Mouse (Mus musculus): ENCODE data around the gene Rdh8. TPM values are rescaled to one million over a fixed set of nuclear protein-coding genes. Genes with fewer than 3 reads are reported as not detected.

Rdh8 gene
- not detected in 2 replicates for polyA plus RNA-seq (2016; fragmentation: Nextera tagmentation; extraction: Ambion mirVana)

DNA sequence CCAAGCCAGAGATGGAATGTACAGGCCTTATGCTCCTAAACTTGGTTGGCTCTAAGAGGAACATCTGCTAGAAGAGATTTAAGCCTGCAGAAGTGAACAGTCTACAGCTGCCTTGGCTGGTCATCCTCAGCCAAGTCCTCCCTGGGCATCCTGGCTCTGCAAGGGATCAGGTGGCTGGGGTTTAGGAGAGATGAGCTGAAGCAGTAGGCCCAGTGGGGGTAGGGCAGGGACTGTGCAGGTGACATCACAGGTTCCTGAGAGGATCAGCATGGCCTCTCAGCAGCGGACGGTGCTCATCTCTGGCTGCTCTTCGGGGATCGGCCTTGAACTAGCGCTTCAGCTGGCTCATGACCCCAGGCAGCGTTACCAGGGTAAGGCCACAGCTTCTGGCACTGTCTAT, at the start of gene Rdh8:
Gene Rdh8, plus strand, starts transcription at position 268 of the 400 bp plus-strand sequence.
- no peak for DNase-seq (ENCODE audit: low spot score)
- WGBS = 84% methylated on average over 6 of the region's 6 CpGs
- Histone ChIP-seq H3K36me3 (no peaks in the 10 kb centered on the region), H3K9me3 (peaks cover 4% of the 10 kb centered on the region; the same call in 1 of the 2 replicates), H3K27me3 (ENCODE audit: insufficient read depth, poor library complexity, severe bottlenecking) (peaks cover 20% of the 10 kb centered on the region; the same call in 1 of the 2 replicates), H3K27ac (no peak within 1 kb of the TSS), H3K4me3 (no peak within 1 kb of the TSS), H3K4me1 (replicated peaks) (peaks cover 12% of the 10 kb centered on the region)

DNA sequence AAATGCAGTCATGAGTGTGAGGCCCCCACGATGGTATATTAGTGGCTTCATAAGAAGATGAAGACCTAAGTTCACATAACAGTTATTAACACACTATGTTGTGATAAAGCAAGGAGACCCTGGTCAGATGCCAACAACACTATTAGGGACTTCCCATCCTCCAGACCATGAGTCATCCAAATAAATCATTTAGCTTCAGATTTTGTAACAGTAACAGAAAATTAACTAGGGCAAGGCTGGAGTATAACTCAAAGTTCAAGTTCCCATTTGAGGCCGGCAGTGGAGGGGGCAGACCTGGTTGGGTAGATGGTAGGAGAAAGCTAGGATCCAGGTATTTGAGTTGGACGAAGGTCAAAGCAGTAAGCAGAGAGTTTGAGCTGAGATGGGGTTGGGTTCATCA, 37.0 kb upstream of the Rdh8 start:
- Histone ChIP-seq H3K9me3 (no peaks in the 10 kb centered on the region), H3K4me1 (replicated peaks) (peaks cover 7% of the 10 kb centered on the region), H3K36me3 (no peaks in the 10 kb centered on the region), H3K4me3 (no peak overlapping the region), H3K27me3 (ENCODE audit: insufficient read depth, poor library complexity, severe bottlenecking) (no peaks in the 10 kb centered on the region), H3K27ac (no peak overlapping the region)
- no peak for DNase-seq (ENCODE audit: low spot score)
- 80% methylated on average over 3 of the region's 3 CpGs for WGBS

GRCm38 (mm10) chr9:20785055-20785454, 33.2 kb upstream of the Rdh8 start:
- no peak overlapping the region; the same call in 1 of the 2 replicates for H3K27ac ChIP-seq
- no peak overlapping the region for H3K4me3 ChIP-seq
- 65% methylated on average over 6 of the region's 6 CpGs for WGBS
- 0 out of 2 replicates have a peak, but pooled peaks cover 4% of the 10 kb centered on the region for H3K9me3 ChIP-seq
- DNase-seq (ENCODE audit: low spot score) = no peak
- no peaks in the 10 kb centered on the region for H3K36me3 ChIP-seq
- H3K27me3 ChIP-seq (ENCODE audit: insufficient read depth, poor library complexity, severe bottlenecking) = no peaks in the 10 kb centered on the region
- peaks cover 4% of the 10 kb centered on the region for H3K4me1 ChIP-seq (replicated peaks)

DNA sequence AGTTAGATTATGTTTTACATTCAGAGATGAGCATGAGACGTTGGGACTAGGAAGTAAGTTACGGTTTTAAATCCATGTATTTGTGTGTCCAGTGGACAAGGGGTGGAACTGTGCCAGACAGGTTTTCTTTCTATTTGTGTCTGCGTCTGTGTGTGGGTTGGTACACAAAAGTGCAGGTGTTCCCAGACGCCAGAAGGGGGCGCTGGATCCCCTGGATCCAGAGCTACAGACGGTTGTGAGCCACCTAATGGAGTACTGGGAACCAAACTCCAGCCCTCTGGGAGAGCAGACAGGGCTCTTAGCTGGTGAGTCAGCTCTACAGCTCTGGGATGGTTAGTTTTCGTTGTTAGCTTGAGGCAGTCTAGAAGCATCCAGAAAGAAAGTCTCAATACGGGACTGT, 30.3 kb upstream of the Rdh8 start:
- no peaks in the 10 kb centered on the region for H3K36me3 ChIP-seq
- H3K27me3 ChIP-seq (ENCODE audit: insufficient read depth, poor library complexity, severe bottlenecking) = no peaks in the 10 kb centered on the region
- H3K9me3 ChIP-seq = 0 out of 2 replicates have a peak, but pooled peaks cover 4% of the 10 kb centered on the region
- WGBS = 78% methylated on average over 8 of the region's 8 CpGs
- no peak overlapping the region for H3K27ac ChIP-seq
- H3K4me3 ChIP-seq = no peak overlapping the region
- DNase-seq (ENCODE audit: low spot score) = no peak
- peaks cover 15% of the 10 kb centered on the region for H3K4me1 ChIP-seq (replicated peaks)

GRCm38 (mm10) chr9:20789651-20790050, 28.7 kb upstream of the Rdh8 start:
- no peak for DNase-seq (ENCODE audit: low spot score)

DNA sequence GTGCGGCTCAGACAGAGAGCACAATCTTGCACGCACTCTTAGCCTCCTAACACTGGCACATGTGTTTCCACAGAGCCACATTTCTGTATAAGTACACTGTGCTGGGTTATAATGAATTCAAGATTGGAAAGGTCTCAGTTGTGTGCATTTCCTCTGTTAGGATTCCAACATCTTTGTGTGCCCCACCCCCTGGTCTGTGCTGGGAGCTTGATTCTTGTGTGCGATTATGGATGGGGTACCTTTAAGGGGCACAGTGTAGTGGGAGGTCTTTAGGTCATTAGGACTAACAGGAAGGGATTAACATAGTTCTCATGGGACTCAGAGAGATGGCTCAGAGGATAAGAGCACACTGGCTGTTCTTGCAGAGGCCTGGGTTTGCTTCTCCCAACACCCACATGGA, 28.0 kb upstream of the Rdh8 start:
- no peaks in the 10 kb centered on the region for H3K36me3 ChIP-seq
- no peak overlapping the region for H3K4me3 ChIP-seq
- H3K27ac ChIP-seq = no peak overlapping the region
- peaks cover 30% of the 10 kb centered on the region for H3K4me1 ChIP-seq (replicated peaks)
- 0 out of 2 replicates have a peak, but pooled peaks cover 4% of the 10 kb centered on the region for H3K9me3 ChIP-seq
- H3K27me3 ChIP-seq (ENCODE audit: insufficient read depth, poor library complexity, severe bottlenecking) = no peaks in the 10 kb centered on the region
- DNase-seq (ENCODE audit: low spot score) = no peak
- WGBS = 72% methylated on average over 3 of the region's 3 CpGs

More at GRCm38 (mm10) chr9:20789651-20790050, 28.7 kb upstream of the Rdh8 start:
- WGBS = 71% methylated on average over 3 of the region's 4 CpGs
- Histone ChIP-seq H3K9me3 (0 out of 2 replicates have a peak, but pooled peaks cover 4% of the 10 kb centered on the region), H3K36me3 (no peaks in the 10 kb centered on the region), H3K27ac (peak overlapping the region; percentile 40; the same call in 1 of the 2 replicates), H3K27me3 (ENCODE audit: insufficient read depth, poor library complexity, severe bottlenecking) (no peaks in the 10 kb centered on the region), H3K4me1 (replicated peaks) (peaks cover 30% of the 10 kb centered on the region), H3K4me3 (no peak overlapping the region)

DNA sequence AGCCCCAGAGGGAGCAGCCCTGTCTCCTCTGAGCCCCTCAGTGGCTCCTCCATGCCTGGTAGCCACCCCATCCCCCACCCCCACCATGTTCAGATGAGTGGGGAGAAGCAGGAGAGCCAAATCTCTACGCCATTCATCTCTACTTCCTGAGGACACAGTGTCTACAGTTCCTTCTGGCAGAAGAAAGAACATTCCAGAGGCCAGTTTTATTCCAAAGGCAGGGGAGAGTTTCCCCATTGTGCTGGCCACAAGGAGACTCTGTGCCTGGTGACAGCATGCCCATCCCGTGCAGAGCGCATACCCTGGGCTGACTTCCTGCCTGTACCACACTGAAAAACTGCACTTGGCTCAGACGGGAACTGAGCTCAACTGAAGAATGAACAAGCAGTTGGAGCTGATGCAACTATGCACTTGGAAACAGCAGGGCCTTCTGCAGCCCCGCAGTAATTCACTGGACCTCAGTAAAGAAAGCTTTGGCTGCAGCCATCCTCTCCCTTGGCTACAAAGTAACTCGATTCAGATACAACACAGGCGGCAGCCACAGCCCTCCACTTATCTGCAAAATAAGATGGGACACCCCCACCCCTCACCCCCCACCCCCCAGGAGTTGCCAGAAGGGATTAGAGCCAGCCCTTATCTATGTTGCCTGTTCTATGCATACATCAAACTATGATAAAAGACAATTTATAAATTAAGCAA, 24.0 kb upstream of the Rdh8 start:
- Histone ChIP-seq H3K4me3 (no peak overlapping the region), H3K27me3 (ENCODE audit: insufficient read depth, poor library complexity, severe bottlenecking) (no peaks in the 10 kb centered on the region), H3K4me1 (replicated peaks) (peaks cover 37% of the 10 kb centered on the region), H3K9me3 (no peaks in the 10 kb centered on the region), H3K36me3 (no peaks in the 10 kb centered on the region), H3K27ac (peak overlapping the region; percentile 37; the same call in 1 of the 2 replicates)
- peak; percentile 8 for DNase-seq (ENCODE audit: low spot score)
- WGBS = 42% methylated on average over 7 of the region's 7 CpGs

DNA sequence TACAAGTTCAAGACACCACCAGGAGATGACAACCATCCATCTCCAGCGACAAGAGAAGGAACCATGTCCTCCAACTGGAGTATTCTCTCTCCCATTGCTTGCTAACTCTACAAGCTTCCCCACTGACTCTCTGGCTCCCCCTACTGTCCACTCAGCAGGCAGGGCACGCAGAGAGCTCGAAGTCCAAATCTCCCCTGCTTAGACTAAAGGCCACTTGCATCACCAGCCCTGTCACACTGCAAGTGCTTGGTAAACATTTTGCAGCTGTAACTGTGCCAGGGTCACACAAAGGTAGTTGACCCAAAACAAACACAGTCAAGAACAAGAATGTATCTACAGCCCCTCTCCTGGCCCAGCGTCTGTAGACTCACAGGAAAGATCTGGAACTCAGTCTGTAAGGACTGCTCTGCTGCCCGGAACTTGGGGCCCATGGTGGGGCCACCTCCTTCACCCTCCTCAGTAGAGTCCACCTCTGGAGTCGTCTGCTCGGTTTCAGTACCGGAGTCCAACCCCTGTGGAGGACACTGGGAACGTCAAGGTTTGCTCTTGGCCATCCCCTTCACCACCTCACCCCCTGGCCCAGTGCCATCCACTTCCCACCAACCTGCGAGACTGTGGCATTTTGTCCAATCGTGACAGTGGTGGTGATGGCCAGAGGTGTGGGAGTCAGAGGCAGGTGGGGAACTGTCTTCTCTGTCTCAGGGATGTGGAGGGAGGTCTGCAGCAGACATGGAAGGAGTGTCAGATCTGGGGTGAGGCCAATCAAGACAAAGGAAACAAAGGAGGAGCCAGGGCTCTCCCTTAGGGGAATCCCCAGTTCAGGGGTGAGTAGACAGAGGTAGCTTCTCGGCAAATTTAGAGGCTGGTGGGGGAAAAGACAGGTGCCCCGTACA, 13.8 kb upstream of the Rdh8 start:
- Histone ChIP-seq H3K4me3 (no peak overlapping the region), H3K4me1 (replicated peaks) (0 out of 2 replicates have a peak, but pooled peaks cover 3% of the 10 kb centered on the region), H3K36me3 (no peaks in the 10 kb centered on the region), H3K27me3 (ENCODE audit: insufficient read depth, poor library complexity, severe bottlenecking) (no peaks in the 10 kb centered on the region), H3K9me3 (peaks cover 14% of the 10 kb centered on the region), H3K27ac (no peak overlapping the region)
- peak; percentile 32 for DNase-seq (ENCODE audit: low spot score)
- WGBS = 79% methylated on average over 13 of the region's 13 CpGs

DNA sequence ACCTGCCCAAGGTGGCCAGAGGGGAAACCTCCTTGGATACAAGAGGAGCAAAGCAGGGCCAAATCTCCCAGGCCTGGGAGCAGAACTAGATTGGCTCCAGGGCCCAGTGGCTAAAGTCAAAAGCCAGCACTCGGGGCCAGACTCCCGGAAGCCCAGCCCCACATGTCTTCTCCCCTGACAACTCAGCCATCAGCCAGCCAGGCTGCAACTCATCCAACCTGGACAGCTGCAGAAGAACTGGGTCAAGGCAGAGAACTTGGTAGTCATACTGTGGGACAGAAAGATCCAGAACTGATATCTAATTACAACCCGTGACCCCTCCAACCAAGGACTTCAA, 13.2 kb upstream of the Rdh8 start:
- peaks cover 14% of the 10 kb centered on the region for H3K9me3 ChIP-seq
- no peak overlapping the region for H3K4me3 ChIP-seq
- 0 out of 2 replicates have a peak, but pooled peaks cover 3% of the 10 kb centered on the region for H3K4me1 ChIP-seq (replicated peaks)
- no peak overlapping the region for H3K27ac ChIP-seq
- H3K36me3 ChIP-seq = no peaks in the 10 kb centered on the region
- no peak for DNase-seq (ENCODE audit: low spot score)
- WGBS = 89% methylated on average over 3 of the region's 3 CpGs
- H3K27me3 ChIP-seq (ENCODE audit: insufficient read depth, poor library complexity, severe bottlenecking) = no peaks in the 10 kb centered on the region

DNA sequence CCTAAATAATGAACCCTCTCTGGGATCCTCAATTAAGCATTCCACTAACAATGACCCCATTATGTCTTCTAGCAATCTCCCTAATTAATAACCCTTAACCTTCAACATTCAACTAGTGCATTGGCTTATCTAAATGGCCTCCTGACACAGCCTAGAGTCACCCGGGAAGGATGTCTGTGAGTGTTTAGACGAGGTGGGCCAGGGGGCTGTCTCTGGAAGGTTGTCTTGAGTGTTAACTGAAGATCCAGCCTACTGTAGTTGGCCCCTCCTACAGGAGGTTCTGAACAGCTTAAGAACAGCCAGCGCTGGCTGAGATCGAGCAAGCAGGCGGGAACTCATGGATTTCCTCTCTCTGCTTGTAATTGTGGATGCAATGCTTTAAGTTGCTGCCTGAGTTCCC, 12.6 kb upstream of the Rdh8 start:
- Histone ChIP-seq H3K27me3 (ENCODE audit: insufficient read depth, poor library complexity, severe bottlenecking) (0 out of 2 replicates have a peak, but pooled peaks cover 3% of the 10 kb centered on the region), H3K4me1 (replicated peaks) (0 out of 2 replicates have a peak, but pooled peaks cover 3% of the 10 kb centered on the region), H3K27ac (no peak overlapping the region), H3K9me3 (peaks cover 14% of the 10 kb centered on the region), H3K4me3 (no peak overlapping the region), H3K36me3 (no peaks in the 10 kb centered on the region)
- 69% methylated on average over 5 of the region's 5 CpGs for WGBS
- DNase-seq (ENCODE audit: low spot score) = no peak

GRCm38 (mm10) chr9:20810271-20810670, 8.0 kb upstream of the Rdh8 start:
- no peak overlapping the region for H3K4me3 ChIP-seq
- H3K36me3 ChIP-seq = no peaks in the 10 kb centered on the region
- peaks cover 26% of the 10 kb centered on the region for H3K4me1 ChIP-seq (replicated peaks)
- H3K27me3 ChIP-seq (ENCODE audit: insufficient read depth, poor library complexity, severe bottlenecking) = peaks cover 38% of the 10 kb centered on the region; the same call in 1 of the 2 replicates
- no peak overlapping the region for H3K27ac ChIP-seq
- 48% methylated on average over 4 of the region's 4 CpGs for WGBS
- no peak for DNase-seq (ENCODE audit: low spot score)
- no peaks in the 10 kb centered on the region for H3K9me3 ChIP-seq

GRCm38 (mm10) chr9:20810773-20811172, 7.5 kb upstream of the Rdh8 start:
- Histone ChIP-seq H3K9me3 (no peaks in the 10 kb centered on the region), H3K27me3 (ENCODE audit: insufficient read depth, poor library complexity, severe bottlenecking) (peaks cover 38% of the 10 kb centered on the region; the same call in 1 of the 2 replicates), H3K27ac (no peak overlapping the region), H3K4me3 (no peak overlapping the region), H3K36me3 (no peaks in the 10 kb centered on the region), H3K4me1 (replicated peaks) (peaks cover 26% of the 10 kb centered on the region)
- DNase-seq (ENCODE audit: low spot score) = no peak
- 57% methylated on average over 1 of the region's 1 CpGs for WGBS

All from hindbrain, embryonic 10.5 days (tissue).